Mouse (Mus musculus): ENCODE measurements around the gene Fam71b. TPM values are rescaled to one million over a fixed set of nuclear protein-coding genes. Genes with fewer than 3 reads are reported as not detected.

Fam71b gene
- total and polyA plus RNA-seq, 2 experiments from 2014 or later, result not detected

DNA sequence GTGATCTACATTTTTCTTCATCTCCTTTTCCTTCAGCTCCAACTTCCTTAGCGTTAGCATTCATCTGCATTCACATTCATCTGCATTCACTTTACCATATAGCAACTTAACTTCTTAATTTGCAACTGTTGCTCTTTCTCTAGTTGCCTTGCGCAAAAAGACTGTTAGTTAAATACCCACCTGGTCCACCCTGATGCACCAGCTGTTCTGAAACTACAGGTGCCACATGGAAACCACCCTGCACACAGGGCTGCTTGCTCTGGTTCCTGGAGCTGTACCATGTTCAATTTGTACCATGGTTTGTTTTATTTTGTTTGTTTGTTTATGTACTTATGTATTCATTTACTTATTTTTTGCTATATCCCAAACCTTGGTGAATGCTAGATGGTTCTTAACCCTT, 661 bp upstream of the Fam71b start:
- 92% methylated on average over 2 of the region's 2 CpGs for WGBS

DNA sequence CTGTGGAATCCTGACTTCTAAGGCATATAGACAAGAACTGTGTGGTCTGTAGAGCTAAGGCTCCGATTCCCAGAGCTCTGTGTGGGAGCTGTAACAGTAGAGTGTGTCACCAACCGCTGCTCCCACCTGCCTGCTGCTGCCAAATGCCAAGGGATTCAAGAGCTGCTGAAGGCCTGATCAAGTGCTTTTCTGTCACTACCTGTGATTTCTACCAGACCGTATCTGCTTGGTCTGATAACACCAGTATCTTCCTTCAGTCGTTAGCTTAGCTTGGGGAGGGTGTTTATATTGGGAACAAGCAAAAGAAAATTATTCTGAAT, 461 bp downstream of the Fam71b start:
- Histone ChIP-seq H3K9me3 (ENCODE audit: low read length) (no peaks in the 10 kb centered on the region), H3K4me2 (ENCODE audit: low read depth, low read length, poor library complexity, severe bottlenecking) (no peak overlapping the region), H3K4me3 (ENCODE audit: low read depth, low read length) (no peak overlapping the region), H3K27ac (ENCODE audit: low read depth, low read length) (no peak overlapping the region), H3K4me1 (ENCODE audit: insufficient read depth, low read length) (no peaks in the 10 kb centered on the region), H3K9ac (replicated peaks; ENCODE audit: low read length, poor library complexity, severe bottlenecking) (no peak overlapping the region), H3K27me3 (ENCODE audit: insufficient read depth, low read length) (no peaks in the 10 kb centered on the region), H3K36me3 (ENCODE audit: insufficient read depth, low read length) (no peaks in the 10 kb centered on the region)
- DNase-seq (ENCODE audit: low spot score) (no peak), ATAC-seq (ENCODE audit: low FRiP score) (no peak)
- 90% methylated on average over 4 of the region's 4 CpGs for WGBS
- no peak for TF ChIP-seq CTCF (IDR thresholded peaks at IDR 0.05)

More for the DNA sequence above, 661 bp upstream of the Fam71b start:
- H3K27me3 ChIP-seq (ENCODE audit: insufficient read depth, low read length), result no peaks in the 10 kb centered on the region
- no peaks in the 10 kb centered on the region for H3K36me3 ChIP-seq (ENCODE audit: insufficient read depth, low read length)
- no peaks in the 10 kb centered on the region for H3K4me1 ChIP-seq (ENCODE audit: insufficient read depth, low read length)
- no peaks in the 10 kb centered on the region for H3K9me3 ChIP-seq (ENCODE audit: low read length)
- no peak for TF ChIP-seq CTCF (IDR thresholded peaks at IDR 0.05)
- ATAC-seq (ENCODE audit: low FRiP score), result no peak
- no peak for DNase-seq (ENCODE audit: low spot score)
- H3K27ac ChIP-seq (ENCODE audit: low read depth, low read length), result no peak overlapping the region
- no peak overlapping the region for H3K9ac ChIP-seq (replicated peaks; ENCODE audit: low read length, poor library complexity, severe bottlenecking)
- no peak overlapping the region for H3K4me2 ChIP-seq (ENCODE audit: low read depth, low read length, poor library complexity, severe bottlenecking)
- no peak overlapping the region for H3K4me3 ChIP-seq (ENCODE audit: low read depth, low read length)

DNA sequence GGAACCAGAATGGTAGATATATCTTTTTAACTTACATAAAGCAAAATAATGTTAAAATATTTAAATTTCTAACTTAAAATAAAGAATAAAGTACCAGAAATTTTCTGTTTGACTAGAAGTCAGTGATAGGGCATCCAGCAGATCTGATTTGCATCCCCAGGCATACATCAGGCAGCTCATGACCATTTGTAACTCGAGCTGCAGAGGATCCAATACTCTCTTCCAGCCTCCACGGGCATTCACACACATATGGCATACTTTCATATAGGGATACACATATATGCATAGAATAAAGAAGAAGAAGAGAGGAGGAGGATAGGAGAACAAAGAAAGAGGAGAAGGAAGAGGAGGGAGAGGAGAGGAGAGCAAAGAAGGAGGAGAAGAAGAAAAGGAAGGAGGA, 1.5 kb downstream of the Fam71b start:
- DNase-seq (ENCODE audit: low spot score) (no peak), ATAC-seq (ENCODE audit: low FRiP score) (no peak)
- Histone ChIP-seq H3K27ac (ENCODE audit: low read depth, low read length) (no peak overlapping the region), H3K36me3 (ENCODE audit: insufficient read depth, low read length) (no peaks in the 10 kb centered on the region), H3K27me3 (ENCODE audit: insufficient read depth, low read length) (no peaks in the 10 kb centered on the region), H3K9ac (replicated peaks; ENCODE audit: low read length, poor library complexity, severe bottlenecking) (no peak overlapping the region), H3K4me1 (ENCODE audit: insufficient read depth, low read length) (no peaks in the 10 kb centered on the region), H3K9me3 (ENCODE audit: low read length) (no peaks in the 10 kb centered on the region), H3K4me3 (ENCODE audit: low read depth, low read length) (no peak overlapping the region), H3K4me2 (ENCODE audit: low read depth, low read length, poor library complexity, severe bottlenecking) (no peak overlapping the region)
- no peak for TF ChIP-seq CTCF (IDR thresholded peaks at IDR 0.05)
- WGBS, result 60% methylated on average over 2 of the region's 2 CpGs

DNA sequence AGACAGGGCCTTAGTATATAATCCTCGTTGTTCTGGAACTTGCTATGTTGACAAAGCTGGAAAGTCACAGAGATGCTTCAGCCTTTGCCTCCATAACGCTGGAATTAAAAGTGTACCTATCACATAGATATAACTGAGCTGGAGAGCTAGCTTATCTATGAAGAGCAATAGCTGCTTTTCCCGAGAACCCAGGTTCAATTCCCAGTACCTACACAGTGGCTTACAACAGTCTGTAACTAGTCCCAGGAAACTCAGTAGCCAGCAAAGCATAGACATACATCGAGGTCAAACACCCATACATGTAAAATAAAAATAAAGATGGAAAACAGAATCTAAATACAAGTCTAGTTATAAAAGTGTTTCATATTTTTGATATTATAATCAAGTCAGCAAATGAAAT, 2.1 kb downstream of the Fam71b start:
- 91% methylated on average over 4 of the region's 4 CpGs for WGBS
- no peak for TF ChIP-seq CTCF (IDR thresholded peaks at IDR 0.05)
- Histone ChIP-seq H3K4me2 (ENCODE audit: low read depth, low read length, poor library complexity, severe bottlenecking) (no peak overlapping the region), H3K4me3 (ENCODE audit: low read depth, low read length) (no peak overlapping the region), H3K27me3 (ENCODE audit: insufficient read depth, low read length) (no peaks in the 10 kb centered on the region), H3K27ac (ENCODE audit: low read depth, low read length) (no peak overlapping the region), H3K36me3 (ENCODE audit: insufficient read depth, low read length) (no peaks in the 10 kb centered on the region), H3K4me1 (ENCODE audit: insufficient read depth, low read length) (no peaks in the 10 kb centered on the region), H3K9ac (replicated peaks; ENCODE audit: low read length, poor library complexity, severe bottlenecking) (no peak overlapping the region), H3K9me3 (ENCODE audit: low read length) (no peaks in the 10 kb centered on the region)
- DNase-seq (ENCODE audit: low spot score) (no peak), ATAC-seq (ENCODE audit: low FRiP score) (no peak)

DNA sequence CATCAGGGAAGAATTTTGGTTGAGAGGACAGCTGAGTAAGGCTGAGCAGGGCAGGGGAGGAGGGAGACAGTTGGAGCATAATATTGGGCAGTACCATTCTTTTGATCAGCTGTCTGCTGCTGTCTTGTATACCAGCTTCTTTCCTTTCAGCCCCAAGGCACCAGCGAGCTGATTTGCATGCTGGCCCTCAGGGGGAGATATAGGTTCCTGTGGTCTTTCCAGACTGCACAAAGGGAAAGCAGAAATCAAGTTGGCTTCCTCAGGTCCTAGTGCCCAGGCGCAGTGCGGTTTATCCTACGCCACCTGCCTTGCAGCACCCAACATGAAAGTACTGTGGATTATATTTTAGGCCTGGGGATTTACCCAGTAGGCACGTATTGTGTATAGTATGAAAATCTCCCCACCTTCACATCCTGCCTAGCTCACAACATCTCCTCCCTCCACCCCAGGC, 2.6 kb downstream of the Fam71b start:
- no peaks in the 10 kb centered on the region for H3K9me3 ChIP-seq (ENCODE audit: low read length)
- no peaks in the 10 kb centered on the region for H3K4me1 ChIP-seq (ENCODE audit: insufficient read depth, low read length)
- no peak overlapping the region for H3K4me2 ChIP-seq (ENCODE audit: low read depth, low read length, poor library complexity, severe bottlenecking)
- 54% methylated on average over 5 of the region's 5 CpGs for WGBS
- ATAC-seq (ENCODE audit: low FRiP score) (no peak), DNase-seq (ENCODE audit: low spot score) (no peak)
- no peak for TF ChIP-seq CTCF (IDR thresholded peaks at IDR 0.05)
- no peak overlapping the region for H3K4me3 ChIP-seq (ENCODE audit: low read depth, low read length)
- no peak overlapping the region for H3K9ac ChIP-seq (replicated peaks; ENCODE audit: low read length, poor library complexity, severe bottlenecking)
- no peaks in the 10 kb centered on the region for H3K27me3 ChIP-seq (ENCODE audit: insufficient read depth, low read length)
- no peak overlapping the region for H3K27ac ChIP-seq (ENCODE audit: low read depth, low read length)
- H3K36me3 ChIP-seq (ENCODE audit: insufficient read depth, low read length), result no peaks in the 10 kb centered on the region

DNA sequence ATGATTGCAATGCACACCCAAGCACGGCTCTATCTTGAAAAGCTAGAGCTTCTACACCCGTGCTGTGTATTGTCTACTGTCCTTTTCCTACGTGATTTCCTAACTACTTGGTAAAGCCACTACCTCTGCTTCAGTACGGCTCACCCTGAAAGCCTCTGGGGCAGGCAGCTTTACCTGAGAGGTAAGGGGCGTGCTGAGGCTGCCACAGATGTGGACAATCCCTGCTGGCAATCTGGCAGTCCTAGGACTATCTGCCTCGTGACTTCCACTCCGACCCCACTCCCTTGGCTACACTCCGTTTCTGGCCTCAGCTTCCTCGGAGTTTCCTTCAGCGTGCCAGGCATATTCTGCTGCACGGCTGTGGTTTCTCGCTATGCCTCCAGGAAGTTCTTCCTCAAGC, 5.2 kb downstream of the Fam71b start:
- no peak for TF ChIP-seq CTCF (IDR thresholded peaks at IDR 0.05)
- Histone ChIP-seq H3K4me1 (ENCODE audit: insufficient read depth, low read length) (no peaks in the 10 kb centered on the region), H3K4me3 (ENCODE audit: low read depth, low read length) (no peak overlapping the region), H3K36me3 (ENCODE audit: insufficient read depth, low read length) (no peaks in the 10 kb centered on the region), H3K27me3 (ENCODE audit: insufficient read depth, low read length) (no peaks in the 10 kb centered on the region), H3K9ac (replicated peaks; ENCODE audit: low read length, poor library complexity, severe bottlenecking) (no peak overlapping the region), H3K9me3 (ENCODE audit: low read length) (no peaks in the 10 kb centered on the region), H3K27ac (ENCODE audit: low read depth, low read length) (no peak overlapping the region), H3K4me2 (ENCODE audit: low read depth, low read length, poor library complexity, severe bottlenecking) (no peak overlapping the region)
- 86% methylated on average over 12 of the region's 12 CpGs for WGBS
- ATAC-seq (ENCODE audit: low FRiP score) (no peak), DNase-seq (ENCODE audit: low spot score) (no peak)

DNA sequence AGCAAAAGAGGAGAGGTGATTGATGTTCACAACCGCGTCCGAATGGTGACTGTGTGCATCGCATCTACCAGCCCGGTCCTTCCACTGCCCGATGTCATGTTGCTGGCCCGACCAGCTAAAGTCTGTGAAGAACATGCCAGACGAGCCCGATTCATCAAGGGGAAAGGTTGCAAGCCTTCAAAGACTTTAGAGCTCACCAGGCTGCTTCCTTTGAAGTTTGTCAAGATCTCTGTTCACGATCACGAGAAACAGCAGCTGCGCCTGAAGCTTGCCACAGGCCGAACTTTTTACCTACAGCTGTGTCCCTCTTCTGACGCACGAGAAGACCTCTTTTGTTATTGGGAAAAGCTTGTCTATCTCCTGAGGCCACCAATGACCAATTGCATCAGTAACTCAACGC, 8.6 kb downstream of the Fam71b start:
- Histone ChIP-seq H3K9me3 (ENCODE audit: low read length) (no peaks in the 10 kb centered on the region), H3K9ac (replicated peaks; ENCODE audit: low read length, poor library complexity, severe bottlenecking) (no peak overlapping the region), H3K4me2 (ENCODE audit: low read depth, low read length, poor library complexity, severe bottlenecking) (no peak overlapping the region), H3K27ac (ENCODE audit: low read depth, low read length) (no peak overlapping the region), H3K4me1 (ENCODE audit: insufficient read depth, low read length) (no peaks in the 10 kb centered on the region), H3K36me3 (ENCODE audit: insufficient read depth, low read length) (no peaks in the 10 kb centered on the region), H3K4me3 (ENCODE audit: low read depth, low read length) (no peak overlapping the region), H3K27me3 (ENCODE audit: insufficient read depth, low read length) (no peaks in the 10 kb centered on the region)
- ATAC-seq (ENCODE audit: low FRiP score) (no peak), DNase-seq (ENCODE audit: low spot score) (no peak)
- no peak for TF ChIP-seq CTCF (IDR thresholded peaks at IDR 0.05)
- 80% methylated on average over 16 of the region's 16 CpGs for WGBS

All from midbrain, postnatal 0 days (tissue).